15 mouse cellular contexts compared by ENCODE assay signal in the genomic region with DNA sequence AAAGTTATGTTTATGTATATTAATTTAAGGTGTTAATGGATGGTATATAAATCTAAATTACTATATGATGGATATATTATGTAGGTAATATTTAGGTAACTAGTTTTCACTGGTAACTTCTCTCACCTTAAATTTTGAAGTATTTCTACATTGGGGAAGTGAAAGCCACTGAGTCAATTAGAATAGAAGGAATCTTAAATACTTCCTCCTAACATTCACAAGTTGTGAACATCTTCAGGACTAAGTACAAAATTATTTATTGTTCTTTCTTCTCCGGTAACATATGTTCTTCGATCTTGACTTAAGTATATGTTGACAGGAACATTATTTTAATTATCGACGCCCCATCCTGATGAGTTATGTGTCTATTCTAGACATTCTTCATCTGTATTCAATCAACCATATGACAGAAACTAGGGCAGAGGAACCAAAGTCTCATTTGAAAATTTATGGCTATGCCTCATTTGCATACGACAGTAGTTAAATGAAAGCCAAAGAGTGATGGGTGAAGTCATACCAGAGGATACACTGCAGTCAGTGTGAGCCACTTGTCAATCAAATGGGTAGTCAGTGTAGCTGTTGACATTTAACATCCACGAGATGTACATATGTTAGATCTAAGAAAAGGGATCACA.
"Had no signal": no experiment of that assay in that cellular context is flagged by ENCODE, and none has a peak within 500 bp of the region (broad histone marks: within the 10 kb centered on the region; RNA-seq: fewer than 3 reads in every experiment).

No protein-coding gene starts in this region.

- ATAC-seq: liver, postnatal 0 days had no signal

- H3K4me3 ChIP-seq: limb, embryonic 12.5 days; liver, embryonic 13.5 days; lung, embryonic 15.5 days; neural tube, embryonic 12.5 days had no signal

- H3K9me3 ChIP-seq: limb, embryonic 12.5 days; liver, embryonic 13.5 days; lung, embryonic 15.5 days; neural tube, embryonic 12.5 days had no signal

- DNase-seq: kidney, adult 8-10 months; kidney, postnatal 36 days; layer of hippocampus, adult 9-11 months; layer of hippocampus, postnatal 36 days; liver; liver, embryonic 13.5 days; liver, postnatal 0 days; lung, postnatal 14 days; midbrain, embryonic 14.5 days; right cerebral cortex, postnatal 14 days; thymus, postnatal 36 days had no signal

- H3K4me2 ChIP-seq: limb, embryonic 12.5 days; liver, embryonic 13.5 days; lung, embryonic 15.5 days; neural tube, embryonic 12.5 days had no signal

- H3K9ac ChIP-seq: limb, embryonic 12.5 days; liver, embryonic 13.5 days; liver, postnatal 0 days; lung, embryonic 15.5 days; neural tube, embryonic 12.5 days had no signal

- H3K27ac ChIP-seq: limb, embryonic 12.5 days; liver, embryonic 13.5 days; lung, embryonic 15.5 days; macrophage; neural tube, embryonic 12.5 days had no signal

- H3K36me3 ChIP-seq: liver, embryonic 13.5 days had no signal

- H3K27me3 ChIP-seq: limb, embryonic 12.5 days; liver, embryonic 13.5 days; lung, embryonic 15.5 days; neural tube, embryonic 12.5 days had no signal

- H3K4me1 ChIP-seq: liver, embryonic 13.5 days; lung, embryonic 15.5 days; neural tube, embryonic 12.5 days had no signal
